Mouse (Mus musculus) MEL (cell line): Measurements from ENCODE around the gene Wdr54. TPM values are rescaled to one million over a fixed set of nuclear protein-coding genes. Genes with fewer than 3 reads are reported as not detected.

Source experiments
- DNase-seq: peaks from one replicate; pipeline ENCODE4 v3.0.0; 2011; ENCODE audit warnings: low read depth, low spot score
- H3K27ac ChIP-seq: 2 replicates; pipeline ENCODE4 v1.5.1; 2012; ENCODE audit warnings: low read depth, mild to moderate bottlenecking, control low read depth, low read length, moderate library complexity; ENCODE audit not compliant: control insufficient read depth
- H3K27me3 ChIP-seq, 2 experiments: fragments of 150-350 bp in 1 of 2; sonication (generic) in 1 of 2; 2 replicates each; pipeline ENCODE4 v1.6.1; 2012; ENCODE audit warnings: low read length in 2 of 2, mild to moderate bottlenecking in 2 of 2, improper control_type of control experiment in 1 of 2, moderate library complexity in 1 of 2; ENCODE audit not compliant: insufficient read depth in 2 of 2, control insufficient read depth in 1 of 2
- H3K36me3 ChIP-seq, 2 experiments: 2 replicates each; pipeline ENCODE4 v1.6.1; 2012 to 2014; ENCODE audit warnings: low read length in 2 of 2, improper control_type of control experiment in 1 of 2, inconsistent platforms in 1 of 2, mild to moderate bottlenecking in 1 of 2; ENCODE audit not compliant: insufficient read depth in 2 of 2, control insufficient read depth in 1 of 2
- H3K4me1 ChIP-seq, 2 experiments: fragments of 150-350 bp in 1 of 2; sonication (generic) in 1 of 2; 2 replicates each; pipeline ENCODE4 v1.6.1; 2012; ENCODE audit warnings: low read length in 2 of 2, improper control_type of control experiment in 1 of 2, mild to moderate bottlenecking in 1 of 2; ENCODE audit not compliant: insufficient read depth in 2 of 2, control insufficient read depth in 1 of 2
- H3K4me3 ChIP-seq, 2 experiments: fragments of 150-350 bp in 1 of 2; sonication (generic) in 1 of 2; 2 replicates each; pipeline ENCODE4 v1.5.1; 2012; ENCODE audit warnings: low read depth in 2 of 2, low read length in 2 of 2, mild to moderate bottlenecking in 2 of 2, moderate library complexity in 2 of 2, control low read depth in 1 of 2, improper control_type of control experiment in 1 of 2; ENCODE audit not compliant: control insufficient read depth in 1 of 2, insufficient read depth in 1 of 2
- H3K79me2 ChIP-seq: 2 replicates; pipeline ENCODE4 v1.6.1; 2012; ENCODE audit warnings: mild to moderate bottlenecking, low read length, moderate library complexity; ENCODE audit not compliant: control insufficient read depth, poor library complexity, insufficient read depth
- H3K9ac ChIP-seq: 2 replicates; pipeline ENCODE4 v1.6.1; 2012; ENCODE audit warnings: low read depth, mild to moderate bottlenecking, control low read depth, low read length, moderate library complexity; ENCODE audit not compliant: control insufficient read depth, poor library complexity, severe bottlenecking
- H3K9me3 ChIP-seq: fragments of 150-350 bp; sonication (generic); replicated peaks from 2 replicates; pipeline ENCODE4 v1.6.1; 2012; ENCODE audit warnings: mild to moderate bottlenecking, low read length, improper control_type of control experiment, moderate library complexity; ENCODE audit not compliant: insufficient read depth
- CTCF ChIP-seq, 3 experiments: IDR thresholded peaks in 2 of 3; conservative IDR thresholded peaks in 1 of 3; 2 replicates each; pipeline ENCODE4 v1.5.1; 2011 to 2012; ENCODE audit warnings: low read length in 3 of 3, low read depth in 2 of 3, mild to moderate bottlenecking in 2 of 3, improper control_type of control experiment in 1 of 3, inconsistent platforms in 1 of 3, mixed read lengths in 1 of 3, moderate library complexity in 1 of 3; ENCODE audit not compliant: control insufficient read depth in 1 of 3, insufficient read depth in 1 of 3, poor library complexity in 1 of 3, severe bottlenecking in 1 of 3
- GATA1 ChIP-seq: IDR thresholded peaks from 2 replicates; pipeline ENCODE4 v1.6.1; 2011; ENCODE audit warnings: low read depth, low read length, improper control_type of control experiment
- HCFC1 ChIP-seq: IDR thresholded peaks from 2 replicates; pipeline ENCODE4 v1.6.1; 2012; ENCODE audit warnings: low read depth, mild to moderate bottlenecking, inconsistent platforms, low read length, improper control_type of control experiment, moderate library complexity
- MAFK ChIP-seq: IDR thresholded peaks from 2 replicates; pipeline ENCODE4 v1.6.1; 2011; ENCODE audit warnings: low read depth, mild to moderate bottlenecking, low read length, improper control_type of control experiment, borderline replicate concordance
- MAX ChIP-seq: IDR thresholded peaks from 2 replicates; pipeline ENCODE4 v1.6.1; 2011; ENCODE audit warnings: low read length, improper control_type of control experiment
- MEF2A ChIP-seq: IDR thresholded peaks from 2 replicates; pipeline ENCODE4 v1.6.1; 2014; ENCODE audit warnings: low read depth, mild to moderate bottlenecking, inconsistent platforms, low read length, improper control_type of control experiment; ENCODE audit not compliant: poor library complexity, insufficient replicate concordance, severe bottlenecking; ENCODE audit errors: extremely low read depth
- MXI1 ChIP-seq: IDR thresholded peaks from 2 replicates; pipeline ENCODE4 v1.6.1; 2011; ENCODE audit warnings: mild to moderate bottlenecking, low read depth, low read length, improper control_type of control experiment
- MYB ChIP-seq: IDR thresholded peaks from 2 replicates; pipeline ENCODE4 v1.6.1; 2011; ENCODE audit warnings: mild to moderate bottlenecking, low read depth, low read length, improper control_type of control experiment
- RAD21 ChIP-seq: IDR thresholded peaks from 2 replicates; pipeline ENCODE4 v1.6.1; 2011; ENCODE audit warnings: mild to moderate bottlenecking, low read depth, low read length, improper control_type of control experiment
- SIN3A ChIP-seq: IDR thresholded peaks from 2 replicates; pipeline ENCODE4 v1.6.1; 2012; ENCODE audit warnings: low read length, improper control_type of control experiment, inconsistent platforms
- SMC3 ChIP-seq: IDR thresholded peaks from 2 replicates; pipeline ENCODE4 v1.6.1; 2011; ENCODE audit warnings: low read depth, low read length, improper control_type of control experiment
- TAL1 ChIP-seq: IDR thresholded peaks from 2 replicates; pipeline ENCODE4 v1.6.1; 2012; ENCODE audit warnings: mild to moderate bottlenecking, inconsistent platforms, low read length, moderate library complexity, mixed read lengths
- TBP ChIP-seq: IDR thresholded peaks from 2 replicates; pipeline ENCODE4 v1.8.0; 2011; ENCODE audit warnings: low read depth, low read length, improper control_type of control experiment
- UBTF ChIP-seq: IDR thresholded peaks from 2 replicates; pipeline ENCODE4 v1.6.1; 2012; ENCODE audit warnings: low read depth, mild to moderate bottlenecking, inconsistent platforms, low read length, improper control_type of control experiment, moderate library complexity, borderline replicate concordance; ENCODE audit not compliant: insufficient read depth
- ZC3H11A ChIP-seq: IDR thresholded peaks from 2 replicates; pipeline ENCODE4 v1.6.1; 2012; ENCODE audit warnings: low read depth, mild to moderate bottlenecking, inconsistent platforms, low read length, improper control_type of control experiment
- ZKSCAN1 ChIP-seq: IDR thresholded peaks from 2 replicates; pipeline ENCODE4 v1.6.1; 2012; ENCODE audit warnings: low read depth, mild to moderate bottlenecking, inconsistent platforms, low read length, improper control_type of control experiment, moderate library complexity
- polyA plus RNA-seq, 2 experiments: library from polyadenylated mRNA; stranded (reverse) in 1 of 2; unstranded in 1 of 2; fragments of >175 nt in 1 of 2; fragments of >200 nt in 1 of 2; gene quantifications; 2 replicates each; pipeline versions ENCODE4 v1.2.1 to v1.2.4; 2012; ENCODE audit warnings: low replicate concordance in 2 of 2, low read depth in 1 of 2; ENCODE audit not compliant: insufficient read length in 2 of 2, insufficient read depth in 1 of 2, missing spikeins in 1 of 2
- total RNA-seq: library from RNA; depleted of rRNA; stranded (reverse); fragments of 300-350 nt; gene quantifications from 2 replicates; pipeline ENCODE4 v1.2.3, GENCODE M21; 2012

Wdr54 gene
- total and polyA plus RNA-seq, 3 experiments, result 3.2 to 4.6 TPM; not detected in 1

GRCm38 (mm10) chr6:83108762-83109668 lies 47.2 kb downstream of the Wdr54 start, which contains the start of gene Mrpl53 (continued):
- no peak for TF ChIP-seq MEF2A
- no peak for TF ChIP-seq MYB
- TF ChIP-seq UBTF, result 0 out of 2 replicates have a peak, but pooled peaks have one; percentile 86

- Histone ChIP-seq H3K27ac (no peak overlapping the region), H3K9ac (peak overlapping the region; percentile 86), H3K36me3 (peaks cover 1 to 10% of the 10 kb centered on the region in 2 experiments; a peak in 3 of 4 replicates)
These were observed 48.4 kb downstream of the Wdr54 start for GRCm38 (mm10) chr6:83107566-83108400.

GRCm38 (mm10) chr6:83104158-83104557 lies 52.0 kb downstream of the Wdr54 start:
- no peaks in the 10 kb centered on the region for H3K27me3 ChIP-seq
- H3K4me3 ChIP-seq, result no peak overlapping the region
- peaks cover 1 to 8% of the 10 kb centered on the region in 2 experiments; a peak in 3 of 4 replicates for H3K36me3 ChIP-seq
- DNase-seq, result no peak
- no peak overlapping the region for H3K27ac ChIP-seq
- no peak for TF ChIP-seq TAL1
- peaks cover 0 to 7% of the 10 kb centered on the region in 2 experiments; a peak in 3 of 4 replicates for H3K4me1 ChIP-seq
- H3K79me2 ChIP-seq, result peaks cover 16% of the 10 kb centered on the region
- no peak overlapping the region for H3K9ac ChIP-seq
- H3K9me3 ChIP-seq, result no peaks in the 10 kb centered on the region

More at GRCm38 (mm10) chr6:83107566-83108400, 48.4 kb downstream of the Wdr54 start:
- no peaks in the 10 kb centered on the region for H3K27me3 ChIP-seq
- peaks cover 12% of the 10 kb centered on the region for H3K79me2 ChIP-seq
- H3K4me3 ChIP-seq, result peak overlapping the region; percentile 79 to 93
- peak; percentile 85 to 94 (median 93) for TF ChIP-seq CTCF (IDR thresholded peaks at IDR 0.05 in 2 of 3, conservative IDR thresholded peaks at IDR 0.05 in 1 of 3; ENCODE audit: control insufficient read depth in 1 of 3, insufficient read depth in 1 of 3, low read depth in 2 of 3, low read length in 3 of 3, poor library complexity in 1 of 3, severe bottlenecking in 1 of 3)
- TF ChIP-seq SIN3A, result 0 out of 2 replicates have a peak, but pooled peaks have one; percentile 32
- no peak for TF ChIP-seq MAFK
- TF ChIP-seq ZC3H11A, result peak; percentile 49; the same call in 1 of the 2 replicates
- TF ChIP-seq MEF2A, result 0 out of 2 replicates have a peak, but pooled peaks have one; percentile 11
- peak; percentile 64 for TF ChIP-seq SMC3
- no peak for TF ChIP-seq UBTF
- peak; percentile 61 for TF ChIP-seq RAD21
- no peak for TF ChIP-seq TBP
- TF ChIP-seq MAX, result 0 out of 2 replicates have a peak, but pooled peaks have one; percentile 14
- no peak for TF ChIP-seq GATA1
- 0 out of 2 replicates have a peak, but pooled peaks have one; percentile 24 for TF ChIP-seq HCFC1
- TF ChIP-seq MXI1, result peak; percentile 5; the same call in 1 of the 2 replicates
- TF ChIP-seq ZKSCAN1, result no peak
- H3K9me3 ChIP-seq, result no peaks in the 10 kb centered on the region
- peak; percentile 84 for DNase-seq
- no peaks in the 10 kb centered on the region; a peak in 2 of 4 replicates for H3K4me1 ChIP-seq
